Mouse (Mus musculus) retina, embryonic 14.5 days (tissue): ENCODE data around the gene Slc44a5.
"Not testable (repeated sequence)": the region's sequence is repeated elsewhere in the genome, so short reads cannot be mapped to it uniquely, and the experiment has no call there.

Experiments
- DNase-seq: peaks from one replicate; pipeline ENCODE4 v3.0.0-alpha.2; 2015; ENCODE audit warnings: low spot score

The Slc44a5 gene

DNA sequence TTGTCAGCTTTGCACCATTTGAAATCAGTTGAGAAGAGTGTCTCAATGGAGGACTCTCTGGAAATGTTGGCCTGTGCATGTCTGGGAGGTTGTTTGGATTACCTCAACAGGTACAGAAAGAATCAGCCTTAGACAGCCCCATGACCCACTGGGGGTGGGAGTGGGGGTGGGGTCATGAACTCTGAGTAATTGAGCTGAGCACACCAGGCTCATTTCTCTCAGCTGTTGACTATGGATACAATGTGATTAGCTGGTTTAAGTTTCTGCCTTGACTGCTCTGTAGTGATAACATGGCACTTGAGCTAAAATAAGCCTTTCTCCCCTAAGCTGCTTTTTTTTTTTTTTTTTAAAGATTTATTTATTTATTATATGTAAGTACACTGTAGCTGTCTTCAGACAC, 242.5 kb downstream of the Slc44a5 start:
- no peak for DNase-seq

GRCm38 (mm10) chr3:154222141-154222591, 248.9 kb downstream of the Slc44a5 start:
- DNase-seq = peak; percentile 33

GRCm38 (mm10) chr3:154222688-154223087, 249.5 kb downstream of the Slc44a5 start:
- no peak for DNase-seq

DNA sequence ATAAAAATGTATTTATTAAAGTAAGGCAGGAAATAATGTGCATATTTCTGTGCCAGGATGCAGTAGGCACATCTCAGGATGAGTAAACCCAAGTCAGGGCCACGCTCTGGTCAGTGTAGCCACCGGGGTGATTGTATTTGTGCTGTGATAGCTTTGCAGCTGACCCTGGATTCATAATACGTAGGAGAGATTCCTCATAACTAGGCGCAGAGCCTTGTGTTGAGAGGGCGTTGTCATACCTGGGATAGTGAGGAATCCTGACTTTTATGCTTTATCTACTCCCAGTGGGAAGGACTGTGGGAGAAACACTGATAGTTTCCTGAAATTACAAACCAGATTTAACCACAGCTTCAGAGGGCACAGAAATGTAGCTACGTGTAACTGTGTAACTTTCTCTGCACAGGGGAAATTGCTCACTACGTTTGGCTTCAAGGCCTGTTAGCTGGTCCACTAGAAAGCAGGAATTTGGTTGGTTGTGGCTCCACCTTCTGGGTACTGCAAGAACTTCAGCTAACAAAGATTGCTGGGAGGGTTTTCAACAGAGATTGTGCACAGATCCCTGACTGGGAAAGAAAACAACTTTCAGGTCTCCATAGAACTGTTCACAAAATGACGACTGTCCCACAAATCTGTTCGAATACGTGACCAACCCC, 253.0 kb downstream of the Slc44a5 start:
- DNase-seq = peak; percentile 91

DNA sequence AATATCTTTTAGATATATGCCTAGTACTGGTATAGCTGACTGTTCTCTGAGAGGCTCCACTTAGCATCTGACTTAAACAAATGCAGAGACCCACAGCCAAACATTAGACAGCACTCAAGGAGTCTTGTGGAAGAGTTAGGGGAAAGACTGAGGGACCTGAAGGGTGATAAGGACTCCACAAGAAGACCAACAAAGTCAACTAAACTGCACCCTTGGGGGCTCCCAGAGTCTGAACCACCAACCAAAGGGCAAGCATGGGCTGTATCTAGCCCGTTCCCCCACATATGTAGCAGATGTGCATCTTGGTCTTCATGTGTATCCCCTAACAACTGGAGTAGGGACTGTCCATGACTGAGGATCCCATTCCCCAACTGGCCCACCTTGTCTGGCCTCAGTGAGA, 271.7 kb downstream of the Slc44a5 start:
- no peak for DNase-seq

- no peak for DNase-seq
Measured at GRCm38 (mm10) chr3:154251486-154251885, 278.2 kb downstream of the Slc44a5 start.

DNA sequence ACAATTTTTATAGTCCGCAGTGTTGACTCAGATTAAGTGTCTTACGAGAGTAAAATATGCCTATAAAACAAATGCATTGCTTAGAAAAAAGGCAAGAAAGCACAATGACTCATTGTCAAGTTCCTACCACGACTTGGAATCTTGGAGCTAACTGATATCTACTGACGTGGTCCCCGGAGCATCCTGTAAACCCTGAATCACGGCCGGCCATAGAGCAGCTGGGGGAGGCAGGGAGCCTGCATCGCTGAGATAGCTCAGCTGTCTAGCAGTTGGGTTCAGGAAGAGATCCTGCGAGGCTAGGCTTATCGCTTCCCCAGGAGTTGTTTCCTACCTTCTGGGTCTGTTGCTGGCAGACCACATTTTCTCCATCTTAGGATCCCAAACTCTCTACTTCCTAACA, 279.0 kb downstream of the Slc44a5 start:
- DNase-seq = no peak

- DNase-seq = not testable (repeated sequence)
Measured at GRCm38 (mm10) chr3:154254187-154254586, 281.0 kb downstream of the Slc44a5 start.

- DNase-seq = no peak
Measured at GRCm38 (mm10) chr3:154257312-154257711, 284.1 kb downstream of the Slc44a5 start.

DNA sequence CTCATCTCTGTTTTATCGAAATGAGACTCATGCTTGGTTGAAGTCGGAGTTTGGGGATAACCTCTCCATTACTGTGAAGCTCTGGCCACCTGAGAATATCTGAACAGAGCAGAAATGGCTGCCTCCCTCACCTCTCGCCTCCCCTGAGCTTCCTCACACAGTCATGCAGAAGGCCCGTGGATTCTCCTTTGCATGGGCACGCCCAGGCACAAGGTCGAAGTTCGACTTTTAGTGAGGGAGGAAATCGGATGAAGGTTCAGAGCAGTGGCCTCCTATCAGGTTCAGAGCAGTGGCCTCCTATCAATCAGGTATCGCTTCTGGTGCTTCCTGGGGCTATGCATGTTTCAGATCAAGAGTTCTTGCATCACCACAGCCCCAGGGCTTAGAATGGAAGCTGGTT, 295.1 kb downstream of the Slc44a5 start:
- no peak for DNase-seq

GRCm38 (mm10) chr3:154269757-154270366, 296.6 kb downstream of the Slc44a5 start:
- peak; percentile 93 for DNase-seq

DNA sequence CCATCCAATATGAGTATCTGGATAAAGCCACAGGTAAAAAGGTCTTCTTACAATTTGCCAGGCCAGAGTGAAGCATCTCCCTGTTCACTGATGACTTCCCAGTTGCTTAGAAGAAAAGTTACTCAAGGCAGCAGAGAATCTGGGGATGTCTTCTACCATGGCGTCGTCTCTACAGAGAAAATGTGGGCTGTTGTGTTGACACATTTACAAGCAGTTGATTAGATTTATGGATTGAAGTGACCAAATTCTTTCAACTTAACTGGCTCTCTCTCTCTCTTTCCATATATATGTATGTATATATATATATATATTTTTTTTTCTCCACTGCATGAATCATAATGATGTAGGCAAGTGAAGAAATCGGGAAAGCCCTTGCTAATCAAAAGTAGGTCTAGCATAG, 301.4 kb downstream of the Slc44a5 start:
- DNase-seq = no peak

DNA sequence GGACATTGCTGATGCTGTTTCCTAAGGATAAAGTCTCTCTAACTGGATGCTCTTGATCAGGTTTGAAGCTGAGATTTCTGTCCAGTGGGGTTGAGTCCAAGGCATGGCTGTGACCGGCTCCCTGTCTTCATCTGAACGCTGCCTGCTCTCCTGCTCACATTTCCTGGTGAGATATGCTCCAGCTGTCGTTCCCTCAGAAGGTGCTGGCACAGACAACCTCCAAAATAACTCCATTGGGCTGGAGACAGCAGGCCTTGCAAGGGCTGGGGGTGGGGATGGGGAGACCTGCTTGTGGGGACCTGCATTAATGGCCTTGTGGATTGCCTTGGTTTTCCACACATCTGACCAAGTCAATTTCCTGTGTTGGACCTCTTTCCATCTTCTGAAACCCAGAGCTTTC, 311.0 kb downstream of the Slc44a5 start:
- no peak for DNase-seq

GRCm38 (mm10) chr3:154285351-154285750, 312.1 kb downstream of the Slc44a5 start:
- DNase-seq = peak; percentile 13

DNA sequence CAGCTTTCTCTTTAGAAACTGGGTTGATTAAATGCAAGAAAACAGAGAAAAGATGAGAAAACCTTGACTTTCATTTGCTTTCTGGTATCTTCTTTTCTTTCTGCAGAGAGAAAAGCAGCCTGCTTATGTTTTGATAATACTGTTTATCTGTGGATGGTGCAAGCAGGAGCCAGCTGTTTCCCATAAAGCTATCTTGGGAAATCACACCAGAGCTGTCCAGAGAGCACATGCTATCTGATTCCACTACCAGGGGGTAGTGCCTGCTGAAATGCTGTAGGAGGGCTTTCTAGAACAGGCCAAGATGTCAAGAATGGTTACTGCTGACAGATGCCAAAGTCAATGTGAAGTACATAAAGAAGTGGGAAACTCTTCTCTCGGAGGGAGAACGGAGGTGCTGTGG, 314.0 kb downstream of the Slc44a5 start:
- no peak for DNase-seq

- no peak for DNase-seq
Measured at GRCm38 (mm10) chr3:154288429-154289069, 315.3 kb downstream of the Slc44a5 start.

GRCm38 (mm10) chr3:154290351-154290750, 317.1 kb downstream of the Slc44a5 start:
- DNase-seq = no peak

GRCm38 (mm10) chr3:154292126-154292525, 318.9 kb downstream of the Slc44a5 start:
- DNase-seq = no peak

GRCm38 (mm10) chr3:154293839-154294490, 320.7 kb downstream of the Slc44a5 start:
- no peak for DNase-seq

- DNase-seq = no peak
Measured at GRCm38 (mm10) chr3:154294924-154295834, 321.9 kb downstream of the Slc44a5 start.

DNA sequence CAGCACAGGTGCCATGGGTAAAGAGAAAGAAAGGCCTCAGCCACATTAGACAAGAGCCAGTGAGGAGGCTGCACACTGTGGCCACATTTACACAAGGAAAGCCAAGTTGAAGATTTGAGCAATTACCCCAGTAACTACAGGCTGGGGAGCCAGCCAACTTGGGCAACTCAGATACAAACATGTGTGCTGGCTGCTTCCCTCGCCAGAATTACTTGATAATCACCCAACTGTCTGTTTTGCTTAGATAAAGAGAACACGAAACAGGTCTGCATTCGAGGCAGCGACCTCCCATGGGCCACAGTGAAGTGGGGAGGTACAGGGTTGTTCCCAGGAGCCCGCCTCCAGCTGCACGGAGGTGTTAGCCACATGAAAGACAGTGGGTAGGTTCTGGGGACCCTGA, 324.3 kb downstream of the Slc44a5 start:
- DNase-seq = no peak

GRCm38 (mm10) chr3:154298490-154298889, 325.3 kb downstream of the Slc44a5 start:
- no peak for DNase-seq
